Comparison of ENCODE assay signal across 8 mouse cellular contexts in genomic region chr4:151302195-151303126, GRCm38 (mm10).
DNase-seq lines count a peak whose midpoint lies in the region; ATAC-seq and TF ChIP-seq lines count a peak whose summit lies in the region.

No protein-coding gene starts in this region.

- H3K9ac ChIP-seq in heart, adult 2 months (ENCODE audit: low read depth, low read length) = no peak overlapping the region
- no peak overlapping the region for H3K9ac ChIP-seq in forebrain, embryonic 12.5 days
- H3K9ac ChIP-seq in hindbrain, postnatal 0 days (replicated peaks; ENCODE audit: low read length) = no peak overlapping the region
- H3K9ac ChIP-seq in liver, adult 2 months (ENCODE audit: low read depth, low read length) = no peak overlapping the region
- H3K9ac ChIP-seq in neural tube, embryonic 13.5 days = no peak overlapping the region

- no peaks in the 10 kb centered on the region for H3K4me1 ChIP-seq in heart, adult 2 months (ENCODE audit: control insufficient read depth, insufficient read depth, low read length)
- H3K4me1 ChIP-seq in forebrain, embryonic 12.5 days = peaks cover 15% of the 10 kb centered on the region
- H3K4me1 ChIP-seq in hindbrain, postnatal 0 days (ENCODE audit: insufficient read depth, low read length) = 0 out of 2 replicates have a peak, but pooled peaks cover 13% of the 10 kb centered on the region
- no peaks in the 10 kb centered on the region for H3K4me1 ChIP-seq in liver, adult 2 months (ENCODE audit: control insufficient read depth, insufficient read depth, low read length)
- H3K4me1 ChIP-seq in neural tube, embryonic 13.5 days (replicated peaks) = peaks cover 43% of the 10 kb centered on the region

- no peaks in the 10 kb centered on the region for H3K36me3 ChIP-seq in heart, adult 2 months (ENCODE audit: control insufficient read depth, insufficient read depth, low read length)
- H3K36me3 ChIP-seq in forebrain, embryonic 12.5 days (replicated peaks) = no peaks in the 10 kb centered on the region
- H3K36me3 ChIP-seq in hindbrain, postnatal 0 days (ENCODE audit: insufficient read depth, low read length) = no peaks in the 10 kb centered on the region
- H3K36me3 ChIP-seq in liver, adult 2 months (ENCODE audit: control insufficient read depth, insufficient read depth, low read length) = no peaks in the 10 kb centered on the region
- no peaks in the 10 kb centered on the region for H3K36me3 ChIP-seq in neural tube, embryonic 13.5 days

- H3K9me3 ChIP-seq in forebrain, embryonic 12.5 days = no peaks in the 10 kb centered on the region
- no peaks in the 10 kb centered on the region for H3K9me3 ChIP-seq in hindbrain, postnatal 0 days (ENCODE audit: low read length)
- H3K9me3 ChIP-seq in neural tube, embryonic 13.5 days = no peaks in the 10 kb centered on the region

- DNase-seq in heart, adult 2 months = no peak
- DNase-seq in heart, adult 9 months (ENCODE audit: low spot score in 2 of 2) = no peak
- DNase-seq in ZHBTc4 (ENCODE audit: low read depth, low spot score) = peak; percentile 88
- peak; percentile 75 for DNase-seq in hindbrain, postnatal 0 days (ENCODE audit: low spot score)
- no peak for DNase-seq in liver, adult 2 months (ENCODE audit: extremely low read depth, low read depth, low spot score)
- no peak for DNase-seq in spleen, postnatal 10 days (ENCODE audit: low spot score in 2 of 2)

- H3K27ac ChIP-seq in heart, adult 2 months = no peak overlapping the region
- H3K27ac ChIP-seq in forebrain, embryonic 12.5 days = peak overlapping the region; percentile 66
- no peak overlapping the region for H3K27ac ChIP-seq in hindbrain, postnatal 0 days
- H3K27ac ChIP-seq in liver, adult 2 months (replicated peaks; ENCODE audit: insufficient read depth, low read depth, low read length) = no peak overlapping the region
- peak overlapping the region; percentile 78 for H3K27ac ChIP-seq in neural tube, embryonic 13.5 days (replicated peaks)

- no peak overlapping the region for H3K4me3 ChIP-seq in heart, adult 2 months
- no peak overlapping the region for H3K4me3 ChIP-seq in forebrain, embryonic 12.5 days (replicated peaks)
- no peak overlapping the region for H3K4me3 ChIP-seq in hindbrain, postnatal 0 days (ENCODE audit: low read length)
- H3K4me3 ChIP-seq in liver, adult 2 months (ENCODE audit: insufficient read depth, low read depth, low read length) = no peak overlapping the region
- H3K4me3 ChIP-seq in neural tube, embryonic 13.5 days = no peak overlapping the region

- intact Hi-C loops in heart, adult 2 months (cut with DNase I) = loop anchor here (5.0 kb wide), 1 partner anchor 145 kb away; no protein-coding TSS in a partner anchor

- no peak overlapping the region for H3K4me2 ChIP-seq in forebrain, embryonic 12.5 days
- H3K4me2 ChIP-seq in hindbrain, postnatal 0 days (ENCODE audit: low read depth, low read length) = no peak overlapping the region
- H3K4me2 ChIP-seq in neural tube, embryonic 13.5 days = no peak overlapping the region

- H3K79me2 ChIP-seq in heart, adult 2 months (replicated peaks; ENCODE audit: control insufficient read depth, insufficient read depth, low read length) = no peaks in the 10 kb centered on the region
- H3K79me2 ChIP-seq in liver, adult 2 months (ENCODE audit: control insufficient read depth, insufficient read depth, low read length) = no peaks in the 10 kb centered on the region

- TF ChIP-seq POLR2A in heart, adult 2 months (IDR thresholded peaks at IDR 0.05; ENCODE audit: insufficient read depth, low read depth, low read length) = no peak
- TF ChIP-seq POLR2A in liver, adult 2 months (IDR thresholded peaks at IDR 0.05; ENCODE audit: extremely low read depth, insufficient read depth, low read length) = no peak

- H3K27me3 ChIP-seq in heart, adult 2 months (ENCODE audit: control insufficient read depth, insufficient read depth, low read length) = no peaks in the 10 kb centered on the region
- peaks cover 22% of the 10 kb centered on the region for H3K27me3 ChIP-seq in forebrain, embryonic 12.5 days
- no peaks in the 10 kb centered on the region for H3K27me3 ChIP-seq in hindbrain, postnatal 0 days (ENCODE audit: insufficient read depth, low read length)
- no peaks in the 10 kb centered on the region for H3K27me3 ChIP-seq in liver, adult 2 months (ENCODE audit: control insufficient read depth, insufficient read depth, low read length)
- peaks cover 8% of the 10 kb centered on the region for H3K27me3 ChIP-seq in neural tube, embryonic 13.5 days

- TF ChIP-seq CTCF in heart, adult 2 months (IDR thresholded peaks at IDR 0.05) = peak; percentile 70
- peak; percentile 86 for TF ChIP-seq CTCF in hindbrain, postnatal 0 days (IDR thresholded peaks at IDR 0.05; ENCODE audit: low read depth)
- peak; percentile 65 for TF ChIP-seq CTCF in liver, adult 2 months (IDR thresholded peaks at IDR 0.05; ENCODE audit: low read depth, low read length)

- ATAC-seq in forebrain, embryonic 12.5 days (ENCODE audit: low FRiP score) = peak; percentile 46; the same call in 1 of the 2 replicates
- peak; percentile 57 for ATAC-seq in hindbrain, postnatal 0 days
- ATAC-seq in neural tube, embryonic 13.5 days (ENCODE audit: low read depth) = peak; percentile 60

- TF ChIP-seq EP300 in heart, adult 2 months (IDR thresholded peaks at IDR 0.05; ENCODE audit: insufficient read depth, low read depth, low read length) = no peak

- WGBS in heart, adult 2 months = 36% methylated on average over 11 of the region's 11 CpGs
- WGBS in forebrain, embryonic 12.5 days = 44% methylated on average over 11 of the region's 11 CpGs
- 28% methylated on average over 11 of the region's 11 CpGs for WGBS in hindbrain, postnatal 0 days
- 54% methylated on average over 11 of the region's 11 CpGs for WGBS in liver, adult 2 months
- 34% methylated on average over 11 of the region's 11 CpGs for WGBS in neural tube, embryonic 13.5 days

Comparison
In these comparisons a context has a peak if more than half of its experiments do, and no peak if none do; other contexts are left out.
1. DNase-seq: peak in ZHBTc4 (single experiment) and hindbrain, postnatal 0 days (single experiment); none in heart, adult 2 months (0 of 2), heart, adult 9 months (0 of 2), liver, adult 2 months (single experiment) and spleen, postnatal 10 days (0 of 2).
2. H3K27ac ChIP-seq: peak in forebrain, embryonic 12.5 days (single experiment) and neural tube, embryonic 13.5 days (single experiment); none in heart, adult 2 months (single experiment), hindbrain, postnatal 0 days (single experiment) and liver, adult 2 months (single experiment).
3. Peak in every context shown above with its lines, with median percentiles within 50 percentile points of each other: CTCF ChIP-seq and ATAC-seq.